Mouse (Mus musculus) spleen, embryonic (tissue): ENCODE measurements around the gene H2-K1.

ENCODE experiments used
- CTCF ChIA-PET: fragments of 350-600 bp; sonication (Branson Sonifier 250); formaldehyde crosslinking; loops from one replicate; lab custom pipeline; 2022; lab: Charles Lee

Gene H2-K1

GRCm38 (mm10) chr17:34000150-34000537 is at the start of gene H2-K1:
Gene H2-K1 (minus strand): TSS chr17:34000347.
- CTCF ChIA-PET = no interaction called here

GRCm38 (mm10) chr17:34047404-34048050 is 47.4 kb upstream of the H2-K1 start:
- CTCF ChIA-PET = interaction anchor here (0.6 kb wide), 1 partner anchor 22 kb away, joined by 4 read pairs; no protein-coding TSS in a partner anchor

GRCm38 (mm10) chr17:34045941-34046340 is 45.8 kb upstream of the H2-K1 start:
- CTCF ChIA-PET = interaction anchor here (0.8 kb wide), 1 partner anchor 11 kb away, joined by 3 read pairs; no protein-coding TSS in a partner anchor

- CTCF ChIA-PET = interaction anchor here (0.6 kb wide), 1 partner anchor 57 kb away, joined by 7 read pairs; no protein-coding TSS in a partner anchor
Observed at GRCm38 (mm10) chr17:34039562-34040450, 39.7 kb upstream of the H2-K1 start.

GRCm38 (mm10) chr17:34038878-34039561 is 38.9 kb upstream of the H2-K1 start, which contains the start of gene Col11a2:
Gene Col11a2 (plus strand): TSS chr17:34039437.
- CTCF ChIA-PET = interaction anchor here (0.6 to 0.7 kb wide), 3 partner anchors 37 to 128 kb away, joined by 4 to 7 read pairs (median 4); no protein-coding TSS in a partner anchor

GRCm38 (mm10) chr17:34038440-34038839 is 38.3 kb upstream of the H2-K1 start:
- CTCF ChIA-PET = interaction anchor here (0.6 to 0.7 kb wide), 2 partner anchors 37 to 129 kb away, joined by 4 read pairs; no protein-coding TSS in a partner anchor

GRCm38 (mm10) chr17:34037241-34037640 is 37.1 kb upstream of the H2-K1 start:
- CTCF ChIA-PET = no interaction called here

- CTCF ChIA-PET = no interaction called here
Observed at GRCm38 (mm10) chr17:34036647-34037046, 36.5 kb upstream of the H2-K1 start.

- CTCF ChIA-PET = no interaction called here
Observed at GRCm38 (mm10) chr17:34035517-34035916, 35.4 kb upstream of the H2-K1 start.

- CTCF ChIA-PET = no interaction called here
Observed at GRCm38 (mm10) chr17:34034064-34034463, 33.9 kb upstream of the H2-K1 start.

- CTCF ChIA-PET = no interaction called here
Observed at GRCm38 (mm10) chr17:34033441-34033840, 33.3 kb upstream of the H2-K1 start.

- CTCF ChIA-PET = interaction anchor here (0.8 kb wide), 1 partner anchor 156 kb away, joined by 4 read pairs; no protein-coding TSS in a partner anchor
Observed at GRCm38 (mm10) chr17:34032806-34033205, 32.7 kb upstream of the H2-K1 start.

GRCm38 (mm10) chr17:34032174-34032632 is 32.1 kb upstream of the H2-K1 start:
- CTCF ChIA-PET = interaction anchor here (0.8 kb wide), 1 partner anchor 157 kb away, joined by 4 read pairs; no protein-coding TSS in a partner anchor

- CTCF ChIA-PET = interaction anchor here (0.8 kb wide), 1 partner anchor 158 kb away, joined by 4 read pairs; no protein-coding TSS in a partner anchor
Observed at GRCm38 (mm10) chr17:34031465-34032173, 31.5 kb upstream of the H2-K1 start, which contains the start of the genes Slc39a7 and Rxrb. Gene Slc39a7 (minus strand): TSS chr17:34031682. Gene Rxrb (plus strand): TSS chr17:34031812.

GRCm38 (mm10) chr17:34030861-34031326 is 30.7 kb upstream of the H2-K1 start:
- CTCF ChIA-PET = interaction anchor here (0.6 kb wide), 1 partner anchor 12 kb away, joined by 3 read pairs; no protein-coding TSS in a partner anchor

- CTCF ChIA-PET = interaction anchor here (0.6 kb wide), 1 partner anchor 11 kb away, joined by 3 read pairs; no protein-coding TSS in a partner anchor
Observed at GRCm38 (mm10) chr17:34029890-34030595, 29.9 kb upstream of the H2-K1 start.

- CTCF ChIA-PET = no interaction called here
Observed at GRCm38 (mm10) chr17:34029150-34029889, 29.2 kb upstream of the H2-K1 start.

GRCm38 (mm10) chr17:34028501-34029149 is 28.5 kb upstream of the H2-K1 start:
- CTCF ChIA-PET = no interaction called here
